Mouse (Mus musculus) embryonic facial prominence, embryonic 11.5 days (tissue): Measurements from ENCODE around the gene 4930518I15Rik. TPM values are rescaled to one million over a fixed set of nuclear protein-coding genes. Genes with fewer than 3 reads are reported as not detected.
"Not testable (repeated sequence)": the region's sequence is repeated elsewhere in the genome, so short reads cannot be mapped to it uniquely, and the experiment has no call there.

Experiments used
- ATAC-seq: fragments of 200-750 bp; cut with Nextera tagmentation; replicated peaks from 2 replicates; pipeline ENCODE4 v1.8.0; 2017; ENCODE audit warnings: low read depth; ENCODE audit not compliant: insufficient number of reproducible peaks, low FRiP score, low TSS enrichment
- DNase-seq: peaks from one replicate; pipeline ENCODE4 v3.0.0-alpha.2; 2015; ENCODE audit warnings: low spot score
- H3K27ac ChIP-seq: fragments of 300-500 bp; sonication (generic); replicated peaks from 2 replicates; pipeline ENCODE4 v1.5.1; 2014; ENCODE audit warnings: mild to moderate bottlenecking, low read depth, low read length, control low read depth
- H3K27me3 ChIP-seq: fragments of 300-500 bp; sonication (generic); 2 replicates; pipeline ENCODE4 v1.6.1; 2014; ENCODE audit warnings: mild to moderate bottlenecking, low read length, moderate library complexity, mixed read lengths; ENCODE audit not compliant: control insufficient read depth, insufficient read depth
- H3K36me3 ChIP-seq: fragments of 300-500 bp; sonication (generic); replicated peaks from 2 replicates; pipeline ENCODE4 v1.6.1; 2014; ENCODE audit warnings: low read depth, mild to moderate bottlenecking, low read length, moderate library complexity, mixed read lengths; ENCODE audit not compliant: control insufficient read depth, insufficient read depth
- H3K4me1 ChIP-seq: fragments of 300-500 bp; sonication (generic); 2 replicates; pipeline ENCODE4 v1.6.1; 2014; ENCODE audit warnings: low read length, mixed read lengths; ENCODE audit not compliant: control insufficient read depth, insufficient read depth
- H3K4me2 ChIP-seq: fragments of 300-500 bp; sonication (generic); 2 replicates; pipeline ENCODE4 v1.6.1; 2014; ENCODE audit warnings: low read depth, mild to moderate bottlenecking, control low read depth, low read length, moderate library complexity
- H3K4me3 ChIP-seq: fragments of 300-500 bp; sonication (generic); 2 replicates; pipeline ENCODE4 v1.5.1; 2014; ENCODE audit warnings: low read depth, low read length, control low read depth
- H3K9ac ChIP-seq: fragments of 300-500 bp; sonication (generic); replicated peaks from 2 replicates; pipeline ENCODE4 v1.6.1; 2014; ENCODE audit warnings: mild to moderate bottlenecking, control low read depth, low read length
- H3K9me3 ChIP-seq: fragments of 300-500 bp; sonication (generic); replicated peaks from 2 replicates; pipeline ENCODE4 v1.6.1; 2016; ENCODE audit warnings: mild to moderate bottlenecking, low read length, inconsistent platforms, mixed read lengths; ENCODE audit not compliant: control insufficient read depth
- WGBS: fragments of 180-500 bp; shearing (Covaris S2); extraction: QIAGEN DNeasy Blood & Tissue Kit; methylation state at CpG from one replicate; pipeline ENCODE4 v1.1.7; 2014; 5-methylcytosine and 5-hydroxymethylcytosine counted together
- polyA plus RNA-seq: library from polyadenylated mRNA; unstranded; fragments of >200 nt; fragmentation: Nextera tagmentation; extraction: Ambion mirVana; gene quantifications from 2 replicates; pipeline ENCODE4 v1.2.1, GENCODE M21; 2014

The 4930518I15Rik gene
- 4.3 and 5.5 TPM in 2 replicates for polyA plus RNA-seq

GRCm38 (mm10) chr2:156857835-156858234, at the start of gene 4930518I15Rik:
Gene 4930518I15Rik, minus strand, starts transcription at chr2:156857946.
- DNase-seq = no peak
- H3K36me3 ChIP-seq = no peaks in the 10 kb centered on the region; the same call in 1 of the 2 replicates
- H3K4me3 ChIP-seq = no peak within 1 kb of the TSS
- H3K27me3 ChIP-seq = no peaks in the 10 kb centered on the region
- 86% methylated on average over 2 of the region's 2 CpGs for WGBS
- no peaks in the 10 kb centered on the region for H3K9me3 ChIP-seq
- ATAC-seq = no peak
- H3K27ac ChIP-seq = no peak within 1 kb of the TSS
- no peak within 1 kb of the TSS for H3K4me2 ChIP-seq
- no peak within 1 kb of the TSS for H3K9ac ChIP-seq
- H3K4me1 ChIP-seq = no peaks in the 10 kb centered on the region

GRCm38 (mm10) chr2:156905931-156906330, 48.2 kb upstream of the 4930518I15Rik start:
- ATAC-seq, H3K4me1 ChIP-seq, H3K27me3 ChIP-seq, H3K4me3 ChIP-seq, H3K4me2 ChIP-seq, DNase-seq, H3K27ac ChIP-seq, H3K36me3 ChIP-seq, H3K9ac ChIP-seq, H3K9me3 ChIP-seq: not testable (repeated sequence)
- 30% methylated on average over 4 of the region's 4 CpGs for WGBS

GRCm38 (mm10) chr2:156904976-156905717, 47.4 kb upstream of the 4930518I15Rik start:
- H3K27me3 ChIP-seq = no peaks in the 10 kb centered on the region
- DNase-seq = peak; percentile 63
- no peaks in the 10 kb centered on the region for H3K36me3 ChIP-seq
- 25% methylated on average over 6 of the region's 6 CpGs for WGBS
- H3K4me3 ChIP-seq = no peak overlapping the region
- H3K4me1 ChIP-seq = no peaks in the 10 kb centered on the region
- no peak overlapping the region for H3K9ac ChIP-seq
- no peak overlapping the region for H3K4me2 ChIP-seq
- no peak for ATAC-seq
- no peaks in the 10 kb centered on the region for H3K9me3 ChIP-seq
- no peak overlapping the region for H3K27ac ChIP-seq

- H3K27ac ChIP-seq = no peak overlapping the region
- 25% methylated on average over 2 of the region's 2 CpGs for WGBS
- H3K36me3 ChIP-seq = no peaks in the 10 kb centered on the region
- no peak overlapping the region for H3K4me3 ChIP-seq
- DNase-seq = no peak
- no peak overlapping the region for H3K9ac ChIP-seq
- no peak for ATAC-seq
- no peaks in the 10 kb centered on the region for H3K27me3 ChIP-seq
- no peak overlapping the region for H3K4me2 ChIP-seq
- H3K9me3 ChIP-seq = no peaks in the 10 kb centered on the region
- no peaks in the 10 kb centered on the region for H3K4me1 ChIP-seq
Observed at GRCm38 (mm10) chr2:156903367-156903766, 45.6 kb upstream of the 4930518I15Rik start.

GRCm38 (mm10) chr2:156902411-156902810, 44.7 kb upstream of the 4930518I15Rik start:
- H3K9ac ChIP-seq, H3K9me3 ChIP-seq, ATAC-seq, H3K27ac ChIP-seq, H3K4me1 ChIP-seq, DNase-seq, H3K4me3 ChIP-seq, H3K4me2 ChIP-seq, H3K27me3 ChIP-seq, H3K36me3 ChIP-seq: not testable (repeated sequence)
- WGBS = 80% methylated on average over 4 of the region's 4 CpGs

GRCm38 (mm10) chr2:156901883-156902282, 44.1 kb upstream of the 4930518I15Rik start:
- 76% methylated on average over 6 of the region's 6 CpGs for WGBS
- no peaks in the 10 kb centered on the region for H3K36me3 ChIP-seq
- no peaks in the 10 kb centered on the region for H3K4me1 ChIP-seq
- H3K27ac ChIP-seq = no peak overlapping the region
- DNase-seq (no peak), ATAC-seq (no peak)
- no peak overlapping the region for H3K9ac ChIP-seq
- no peak overlapping the region for H3K4me3 ChIP-seq
- H3K27me3 ChIP-seq = no peaks in the 10 kb centered on the region
- H3K9me3 ChIP-seq = no peaks in the 10 kb centered on the region
- H3K4me2 ChIP-seq = no peak overlapping the region

GRCm38 (mm10) chr2:156901344-156901743, 43.6 kb upstream of the 4930518I15Rik start:
- Histone ChIP-seq H3K9ac (no peak overlapping the region), H3K27me3 (no peaks in the 10 kb centered on the region), H3K4me3 (no peak overlapping the region), H3K4me2 (no peak overlapping the region), H3K27ac (no peak overlapping the region), H3K4me1 (no peaks in the 10 kb centered on the region), H3K36me3 (no peaks in the 10 kb centered on the region), H3K9me3 (no peaks in the 10 kb centered on the region)
- ATAC-seq (no peak), DNase-seq (no peak)
- WGBS = 70% methylated on average over 2 of the region's 2 CpGs

GRCm38 (mm10) chr2:156899184-156899583, 41.4 kb upstream of the 4930518I15Rik start:
- Histone ChIP-seq H3K4me2 (no peak overlapping the region), H3K4me1 (no peaks in the 10 kb centered on the region), H3K27ac (no peak overlapping the region), H3K4me3 (no peak overlapping the region), H3K36me3 (no peaks in the 10 kb centered on the region), H3K27me3 (no peaks in the 10 kb centered on the region), H3K9me3 (no peaks in the 10 kb centered on the region), H3K9ac (no peak overlapping the region)
- 77% methylated on average over 4 of the region's 4 CpGs for WGBS
- DNase-seq = no peak
- no peak for ATAC-seq
